Mouse (Mus musculus): ENCODE results near the gene Pomp.

DNA sequence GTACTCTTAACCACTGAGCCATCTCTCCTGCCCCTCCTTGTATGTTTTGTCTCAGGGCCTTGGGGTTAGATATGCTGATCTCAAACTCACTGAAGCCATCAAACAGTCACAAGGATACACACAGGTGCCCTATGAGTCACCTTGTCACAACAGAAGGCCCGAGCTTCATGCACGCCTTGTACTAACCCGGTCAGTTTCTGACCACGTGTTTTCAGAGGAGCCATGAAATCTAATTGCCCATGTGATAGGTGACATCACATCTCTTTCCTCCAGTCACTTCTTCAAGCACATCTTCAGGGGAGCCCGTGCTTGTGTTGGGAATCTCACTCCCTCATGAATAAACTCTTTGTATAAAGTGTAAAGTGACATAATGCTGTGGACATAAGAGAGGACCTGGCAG lies 64.4 kb downstream of the Pomp start:
- TF ChIP-seq CTCF (IDR thresholded peaks at IDR 0.05) (no peak), EP300 (IDR thresholded peaks at IDR 0.05) (no peak)
